Mouse (Mus musculus) liver, postnatal 0 days (tissue): ENCODE results near the gene P4ha3.

ENCODE experiments used
- CTCF ChIP-seq: sonication (generic); IDR thresholded peaks from 2 replicates; pipeline ENCODE4 v1.5.1; 2016; ENCODE audit warnings: antibody characterized with exemption, low read depth
- EP300 ChIP-seq: IDR thresholded peaks from 2 replicates; pipeline ENCODE4 v1.6.1; 2016; ENCODE audit warnings: antibody characterized with exemption, low read depth, mild to moderate bottlenecking

DNA sequence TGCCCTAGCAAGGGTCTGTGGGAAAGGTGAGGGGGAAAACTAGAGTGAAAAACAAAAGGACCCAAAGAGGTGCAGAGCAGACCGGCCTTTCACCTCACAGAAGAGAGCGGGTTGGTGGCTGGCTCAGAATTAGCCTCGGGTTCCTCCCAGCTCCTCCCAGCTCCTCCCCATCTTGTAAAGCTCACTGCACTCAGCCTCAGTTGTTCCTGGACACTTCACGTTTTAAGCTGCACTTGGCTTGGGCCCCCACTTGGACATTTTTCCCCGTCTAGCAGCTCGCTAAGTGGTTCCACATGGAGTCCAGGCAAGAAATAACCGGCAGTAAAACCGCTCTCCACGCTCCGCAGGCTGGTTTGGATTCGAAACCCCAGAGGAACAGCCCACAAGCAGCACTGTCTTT is 3.3 kb downstream of the P4ha3 start:
- TF ChIP-seq CTCF, result no peak
- no peak for TF ChIP-seq EP300
